Mouse (Mus musculus): Measurements from ENCODE around the gene Ncor2. TPM values are rescaled to one million over a fixed set of nuclear protein-coding genes. Genes with fewer than 3 reads are reported as not detected.
A peak's percentile ranks its signal among the peaks of the same experiment; 100 is the strongest.

Gene Ncor2
- total RNA-seq, 2 experiments from 2014 or later: 67.8 to 89.5 TPM

DNA sequence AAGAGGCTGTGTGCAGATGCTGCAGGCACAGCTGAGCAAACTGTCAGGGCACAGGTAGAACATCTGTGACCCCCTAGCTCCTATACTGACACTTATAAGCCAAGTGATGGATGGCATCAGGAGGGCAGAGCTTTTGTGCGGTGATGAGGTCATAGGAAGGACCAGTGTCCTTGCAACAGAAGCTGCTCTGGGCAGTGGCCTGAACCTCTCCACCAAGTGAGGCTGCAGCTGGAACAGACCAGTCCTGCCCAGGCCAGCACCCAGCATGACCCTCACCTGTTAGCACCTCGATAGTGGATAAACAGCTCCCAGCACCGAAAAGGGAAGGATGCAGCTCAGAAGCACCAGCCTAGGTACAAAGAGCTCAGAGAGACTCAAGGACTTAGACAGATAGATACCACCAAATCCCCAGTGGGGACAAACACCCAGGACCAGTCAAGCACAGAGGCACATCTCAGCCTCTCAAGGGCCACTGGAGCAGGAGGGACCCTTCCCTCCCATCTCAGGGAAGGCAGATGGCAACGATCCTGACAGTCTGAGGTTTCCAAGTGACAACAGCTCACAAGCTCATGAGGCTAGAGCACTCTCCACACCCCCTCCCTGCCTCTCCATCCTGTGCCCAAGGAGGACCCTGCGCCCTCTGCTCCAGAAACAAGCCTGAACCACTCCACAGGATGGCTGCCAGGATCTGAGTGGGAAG, 42.6 kb downstream of the Ncor2 start:
- intact Hi-C loops (cut with DNase I): no loop called here
- DNase-seq (ENCODE audit: low spot score): no peak

DNA sequence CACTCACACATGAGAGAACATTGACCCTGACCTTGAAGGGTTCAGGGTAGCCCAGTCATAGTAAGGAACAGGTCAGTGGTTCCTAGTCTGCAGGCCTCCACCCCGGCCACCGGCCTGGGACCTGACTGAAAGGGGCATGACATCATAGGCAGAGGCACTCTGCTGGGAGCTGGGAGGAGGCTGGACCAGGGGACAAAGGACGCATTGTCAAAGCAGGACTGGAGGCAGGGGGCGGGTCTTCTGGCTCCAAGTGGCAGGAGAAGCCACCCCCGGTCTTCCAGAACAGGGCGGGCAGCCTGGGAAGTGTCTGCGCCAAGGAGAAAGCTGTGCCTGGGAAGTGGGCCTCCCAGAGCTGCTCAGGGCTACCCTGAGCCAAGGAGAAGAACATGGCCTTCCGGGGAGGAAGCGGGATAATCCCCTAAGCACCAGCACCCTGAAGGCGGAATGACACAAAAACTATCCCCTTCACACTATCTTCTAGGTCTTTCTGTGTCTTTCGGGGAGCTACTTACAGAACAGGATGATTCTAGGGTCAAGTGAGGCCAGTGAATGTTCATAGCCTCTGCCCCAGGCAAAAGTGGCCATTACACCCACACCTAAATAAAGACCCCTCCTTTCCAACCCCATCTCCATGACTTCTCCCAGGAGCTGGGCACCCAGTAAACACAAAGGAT, 44.1 kb downstream of the Ncor2 start:
- intact Hi-C loops (cut with DNase I): no loop called here
- DNase-seq (ENCODE audit: low spot score): peak; percentile 81

DNA sequence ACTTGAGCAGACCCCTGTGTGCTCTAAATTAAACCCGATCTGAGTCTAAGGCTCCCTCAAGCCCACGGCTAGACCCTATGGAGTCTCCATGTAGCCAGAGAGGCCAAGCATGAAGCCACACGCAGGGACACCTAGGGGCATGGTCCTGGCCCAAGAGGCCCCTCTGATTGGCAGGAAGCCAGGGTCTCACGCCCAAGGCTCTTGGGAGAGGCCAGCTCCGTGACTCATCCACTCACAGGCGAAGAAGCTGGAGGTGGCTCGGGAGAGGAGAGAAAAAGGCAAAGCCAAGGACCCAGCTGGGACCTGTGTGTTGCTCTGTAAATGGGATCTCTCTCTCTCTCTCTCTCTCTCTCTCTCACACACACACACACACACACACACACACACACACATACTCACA, 44.6 kb downstream of the Ncor2 start:
- no peak for DNase-seq (ENCODE audit: low spot score)

DNA sequence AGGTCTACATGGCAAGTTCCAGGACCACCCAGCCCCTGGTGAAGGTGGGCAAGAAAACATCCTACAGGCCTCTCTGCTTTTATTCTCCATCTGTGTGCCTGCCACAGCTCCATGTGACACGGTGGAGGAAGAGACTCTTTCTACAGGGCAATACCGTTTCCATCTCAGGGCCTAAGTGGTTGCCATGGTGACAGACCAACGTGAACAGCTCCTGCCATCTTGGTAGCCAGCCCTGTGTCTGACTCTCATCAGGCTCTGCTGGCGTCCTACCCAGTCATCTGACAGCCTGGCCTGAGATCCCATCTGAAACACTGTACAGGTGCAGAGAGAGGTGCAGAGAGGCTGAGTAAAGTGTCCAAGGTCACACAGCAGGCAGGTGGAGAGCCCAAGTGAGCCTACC, 45.4 kb downstream of the Ncor2 start:
- no peak for DNase-seq (ENCODE audit: low spot score)
- intact Hi-C loops (cut with DNase I): no loop called here

More for the DNA sequence above, 44.6 kb downstream of the Ncor2 start:
- intact Hi-C loops (cut with DNase I): no loop called here

DNA sequence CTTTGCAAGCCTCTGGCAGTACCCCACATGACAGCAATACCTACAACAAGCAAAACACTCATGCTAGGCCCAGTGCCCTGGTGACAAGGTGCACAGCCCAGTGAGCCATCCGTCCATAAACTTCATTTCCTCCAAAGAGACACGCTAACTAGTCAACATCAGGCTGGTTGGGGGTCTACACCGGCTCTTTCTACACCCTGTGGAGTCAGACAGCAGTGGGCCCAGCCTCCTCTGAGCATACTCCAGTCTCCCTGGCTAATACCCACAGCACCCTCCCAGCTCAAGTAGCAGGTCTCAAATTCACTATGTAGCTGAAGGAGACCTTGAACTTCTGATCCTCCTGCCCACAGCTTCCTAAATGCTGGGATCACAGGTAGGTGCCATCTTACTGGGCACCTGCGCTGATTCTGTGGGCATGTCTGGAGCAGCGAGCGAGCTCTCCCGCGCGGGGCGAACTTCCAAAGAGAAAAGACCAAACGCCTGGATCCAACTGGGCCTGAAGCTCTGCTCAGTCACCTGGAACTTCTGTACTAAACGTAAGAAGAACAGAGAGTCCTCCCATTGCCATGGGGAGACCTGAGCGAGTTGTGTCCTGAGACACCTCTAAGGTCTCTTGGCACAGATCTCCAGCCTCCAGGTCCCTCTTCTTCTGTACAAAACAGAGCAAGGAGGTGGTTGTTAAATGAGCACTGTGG, 46.3 kb downstream of the Ncor2 start:
- intact Hi-C loops (cut with DNase I): no loop called here
- DNase-seq (ENCODE audit: low spot score): no peak

DNA sequence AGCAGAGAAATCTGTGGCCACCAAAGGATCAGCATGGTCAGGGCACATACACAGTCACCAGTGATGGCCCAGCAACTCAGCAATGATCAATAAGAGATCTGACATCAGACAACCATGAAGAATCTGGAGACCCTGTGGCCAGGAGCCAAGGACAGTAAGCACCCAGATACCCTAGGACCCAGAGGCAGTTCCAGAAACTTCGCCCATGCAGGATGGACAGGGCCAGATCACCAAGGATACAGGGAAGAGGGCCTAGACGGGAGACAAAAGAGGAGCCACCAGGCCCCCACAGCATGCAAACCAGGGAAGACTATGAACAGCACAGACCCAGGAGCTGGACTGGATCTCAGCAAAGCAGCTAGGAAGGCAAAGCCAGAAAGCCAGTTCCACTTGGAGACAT, 47.0 kb downstream of the Ncor2 start:
- DNase-seq (ENCODE audit: low spot score): no peak
- intact Hi-C loops (cut with DNase I): no loop called here

DNA sequence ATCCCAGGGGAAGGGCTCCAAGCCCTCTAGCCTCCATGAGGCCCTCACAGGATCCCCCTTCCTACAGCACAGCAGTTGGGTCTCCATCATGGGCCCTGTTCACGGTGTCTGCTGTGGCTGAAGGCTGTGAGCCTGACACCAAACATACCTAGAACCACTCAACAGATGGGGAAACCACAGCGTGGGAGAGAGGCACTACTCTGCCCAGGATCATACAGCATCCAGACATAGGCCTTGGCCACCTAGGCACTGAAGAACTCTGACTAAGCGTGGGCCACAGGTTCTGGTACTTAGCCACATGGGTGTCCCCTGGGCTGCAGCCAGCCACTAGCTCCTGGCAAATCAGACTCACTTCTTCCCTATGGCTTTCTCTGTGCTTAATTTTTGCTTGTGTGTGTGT, 48.6 kb downstream of the Ncor2 start:
- intact Hi-C loops (cut with DNase I): no loop called here

DNA sequence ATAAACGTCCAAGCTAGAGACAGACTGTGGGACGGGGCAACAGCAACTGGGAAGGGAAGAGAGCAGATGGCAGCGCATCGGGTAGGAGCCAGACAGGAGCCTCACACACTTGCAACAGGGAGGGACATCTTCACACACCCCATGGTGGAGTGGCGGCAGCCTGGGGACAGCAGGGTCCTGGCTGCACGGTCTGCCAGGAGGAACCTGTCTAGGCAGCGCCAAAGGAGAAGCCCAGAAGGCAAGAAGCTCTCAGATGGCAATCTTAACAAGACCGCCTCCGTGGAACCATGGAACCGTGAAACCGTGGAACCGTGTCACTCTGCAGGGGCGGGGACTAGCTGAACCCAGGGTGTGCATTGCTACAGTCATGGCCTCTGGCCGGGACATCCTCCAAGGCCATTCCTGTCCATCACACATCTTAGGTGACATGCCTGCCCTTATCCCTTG, 50.1 kb downstream of the Ncor2 start:
- intact Hi-C loops (cut with DNase I): loop anchor here (10.0 kb wide), 1 partner anchor 46 kb away; the partner anchor contains the start of gene Ncor2

More for the DNA sequence above, 48.6 kb downstream of the Ncor2 start:
- DNase-seq (ENCODE audit: low spot score): no peak

DNA sequence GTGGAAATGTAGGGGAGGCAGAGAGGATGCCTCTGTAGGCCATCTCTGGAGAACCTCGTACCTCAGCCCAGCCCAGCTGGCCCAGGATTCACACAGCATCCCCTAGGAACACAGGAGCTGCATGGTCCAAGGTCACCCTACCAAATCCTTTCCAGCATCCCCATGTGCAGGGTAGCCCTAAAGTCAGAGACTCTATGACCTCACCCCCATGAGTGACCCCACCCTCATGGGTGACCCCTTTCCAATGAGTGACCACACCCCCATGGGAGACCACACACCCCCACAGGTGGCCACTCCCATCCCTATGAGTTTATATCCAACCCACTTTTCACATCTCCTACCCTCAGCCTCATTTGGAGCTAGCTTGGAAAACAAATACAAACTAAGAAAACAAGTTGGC, 51.1 kb downstream of the Ncor2 start:
- no peak for DNase-seq (ENCODE audit: low spot score)
- intact Hi-C loops (cut with DNase I): loop anchor here (10.0 kb wide), 1 partner anchor 47 kb away; the partner anchor contains the start of gene Ncor2

More for the DNA sequence above, 50.1 kb downstream of the Ncor2 start:
- no peak for DNase-seq (ENCODE audit: low spot score)

DNA sequence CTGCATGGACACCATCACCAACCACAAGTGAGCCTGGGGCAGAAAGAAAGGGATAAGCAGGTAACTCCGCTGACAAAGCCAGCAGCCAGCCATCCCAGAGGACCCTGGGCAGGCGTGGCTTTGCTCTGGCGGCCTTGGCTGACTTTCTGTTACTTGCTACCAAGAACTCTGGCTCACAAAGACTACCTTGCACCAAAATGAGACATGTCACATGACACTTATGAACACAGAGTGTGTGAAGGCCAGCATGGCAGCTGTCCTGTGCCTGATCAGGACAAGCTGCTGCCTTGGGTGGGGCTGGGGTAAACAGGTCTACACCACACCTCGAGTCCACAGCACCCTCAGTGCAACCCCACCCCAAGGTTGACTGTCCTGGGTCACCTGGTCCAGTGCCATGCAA, 51.6 kb downstream of the Ncor2 start:
- intact Hi-C loops (cut with DNase I): loop anchor here (10.0 kb wide), 1 partner anchor 47 kb away; the partner anchor contains the start of gene Ncor2
- DNase-seq (ENCODE audit: low spot score): no peak

DNA sequence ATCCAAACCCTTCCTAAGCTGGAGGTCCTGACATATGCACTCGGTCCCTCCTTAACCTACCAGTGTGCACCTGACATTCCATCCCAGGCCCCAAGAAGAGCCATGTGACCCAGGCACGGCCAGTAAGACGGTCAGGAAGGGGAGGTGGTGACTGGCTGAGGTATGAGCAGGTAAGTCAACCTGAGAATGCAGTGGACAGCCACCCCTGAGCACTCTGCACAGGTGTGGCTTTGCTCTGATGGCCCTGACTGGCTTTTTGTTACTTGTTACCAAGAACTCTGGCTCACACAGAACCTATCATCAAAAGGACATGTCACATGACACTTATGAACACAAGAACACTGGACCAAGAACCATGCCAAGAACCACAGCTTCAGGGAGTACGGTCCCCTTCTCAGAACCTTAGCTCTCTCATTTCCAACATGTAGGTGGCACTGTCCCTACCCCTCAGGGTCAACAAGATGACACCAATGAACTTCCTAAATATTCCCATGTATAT, 53.0 kb downstream of the Ncor2 start:
- no peak for DNase-seq (ENCODE audit: low spot score)
- intact Hi-C loops (cut with DNase I): loop anchor here (10.0 kb wide), 1 partner anchor 49 kb away; the partner anchor contains the start of gene Ncor2

DNA sequence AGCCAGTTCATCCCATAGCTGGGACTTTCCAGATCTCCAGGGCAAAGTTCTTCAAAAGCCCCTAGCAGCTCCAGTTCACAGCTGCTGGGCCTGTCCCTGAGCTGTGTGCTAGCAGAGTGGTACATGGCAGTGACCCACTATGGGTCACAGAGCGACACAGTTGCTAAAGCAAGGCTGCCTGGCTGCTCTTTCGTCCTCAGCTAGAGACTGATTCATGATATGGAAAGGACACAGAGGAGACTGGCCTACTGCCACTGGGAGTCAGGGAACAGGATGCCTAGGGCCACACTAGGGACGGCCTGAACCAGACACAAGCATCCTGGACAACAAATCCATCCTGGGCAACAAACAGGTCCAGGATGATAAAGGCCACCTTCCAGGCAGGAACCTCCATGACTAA, 53.8 kb downstream of the Ncor2 start:
- DNase-seq (ENCODE audit: low spot score): no peak
- intact Hi-C loops (cut with DNase I): loop anchor here (10.0 kb wide), 1 partner anchor 50 kb away; the partner anchor contains the start of gene Ncor2

DNA sequence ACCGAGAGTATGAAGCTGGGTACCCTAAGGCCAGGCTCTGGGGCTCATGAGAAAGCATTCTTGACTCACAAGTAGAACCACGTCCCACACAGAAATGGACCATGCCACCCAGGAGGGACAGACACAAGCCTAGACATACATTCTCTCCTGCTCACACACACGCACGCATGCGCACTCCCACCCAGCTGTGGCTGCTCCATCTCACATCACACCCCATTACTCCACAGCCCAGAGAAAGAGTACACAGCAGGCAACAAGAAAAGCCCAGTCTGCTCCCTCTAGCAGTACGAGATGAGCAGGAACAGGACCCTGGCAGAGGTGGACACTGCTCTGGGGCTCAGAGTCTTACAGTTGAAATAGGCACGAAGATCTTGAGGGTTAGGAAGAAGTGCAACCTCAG, 55.0 kb downstream of the Ncor2 start:
- intact Hi-C loops (cut with DNase I): loop anchor here (10.0 kb wide), 1 partner anchor 51 kb away; the partner anchor contains the start of gene Ncor2

DNA sequence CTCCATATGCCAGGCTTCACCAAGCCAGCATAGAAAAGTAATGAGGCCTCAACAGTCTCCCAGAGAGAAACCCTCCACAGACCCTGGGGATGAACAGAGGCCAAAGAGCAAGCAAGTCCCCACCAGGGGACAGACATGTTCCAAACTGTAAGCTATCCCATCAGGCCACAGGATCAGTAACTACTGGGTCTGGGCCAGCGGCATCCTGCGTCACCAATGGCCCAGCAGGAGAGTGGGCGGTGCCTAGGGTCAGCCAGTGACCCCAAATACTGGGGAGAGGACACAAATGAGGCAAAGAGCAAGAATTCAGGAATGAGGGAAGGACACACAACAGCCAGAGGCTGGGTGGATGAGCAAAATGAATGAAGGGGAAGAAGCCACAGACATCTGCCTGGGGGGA, 55.8 kb downstream of the Ncor2 start:
- intact Hi-C loops (cut with DNase I): loop anchor here (10.0 kb wide), 1 partner anchor 52 kb away; the partner anchor contains the start of gene Ncor2
- DNase-seq (ENCODE audit: low spot score): no peak

More for the DNA sequence above, 55.0 kb downstream of the Ncor2 start:
- DNase-seq (ENCODE audit: low spot score): no peak

DNA sequence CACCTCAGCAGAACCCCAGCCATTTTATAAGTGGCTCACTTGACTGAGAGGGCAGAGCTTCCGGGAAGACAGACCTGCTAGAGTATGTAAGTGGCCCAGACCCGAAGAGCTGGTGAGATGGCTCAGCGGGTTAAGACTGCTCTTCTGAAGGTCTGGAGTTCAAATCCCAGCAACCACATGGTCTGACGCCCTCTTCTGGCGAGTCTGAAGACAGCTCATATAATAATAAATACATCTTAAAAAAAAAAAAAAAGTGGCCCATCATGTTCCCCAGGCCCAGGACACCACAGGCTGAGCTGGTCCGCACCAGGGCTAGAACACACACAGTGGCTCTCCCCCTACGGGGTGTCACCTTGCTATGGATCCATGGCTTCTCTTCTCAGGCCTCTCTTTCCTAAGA, 56.5 kb downstream of the Ncor2 start:
- intact Hi-C loops (cut with DNase I): loop anchor here (10.0 kb wide), 1 partner anchor 52 kb away; the partner anchor contains the start of gene Ncor2
- DNase-seq (ENCODE audit: low spot score): no peak

DNA sequence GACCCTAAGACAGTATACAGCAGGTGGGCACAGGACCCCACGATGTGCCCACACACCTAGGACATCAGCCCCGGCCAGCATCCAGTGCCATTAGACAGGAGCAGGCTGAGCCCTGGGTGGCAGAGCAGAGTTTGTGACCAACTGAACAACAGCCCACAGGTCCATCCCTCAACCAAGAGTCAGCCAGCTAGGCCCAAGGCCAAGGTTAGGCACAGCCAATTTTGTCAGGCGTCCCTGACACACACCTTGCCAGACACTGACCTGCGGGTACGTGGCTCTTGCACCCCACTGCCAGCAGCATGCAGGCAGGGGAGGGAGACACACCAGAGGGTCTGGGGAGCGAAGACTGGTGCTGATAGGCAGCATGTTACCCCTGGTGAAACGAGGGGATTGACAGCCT, 57.0 kb downstream of the Ncor2 start:
- no peak for DNase-seq (ENCODE audit: low spot score)
- intact Hi-C loops (cut with DNase I): loop anchor here (10.0 kb wide), 1 partner anchor 53 kb away; the partner anchor contains the start of gene Ncor2

DNA sequence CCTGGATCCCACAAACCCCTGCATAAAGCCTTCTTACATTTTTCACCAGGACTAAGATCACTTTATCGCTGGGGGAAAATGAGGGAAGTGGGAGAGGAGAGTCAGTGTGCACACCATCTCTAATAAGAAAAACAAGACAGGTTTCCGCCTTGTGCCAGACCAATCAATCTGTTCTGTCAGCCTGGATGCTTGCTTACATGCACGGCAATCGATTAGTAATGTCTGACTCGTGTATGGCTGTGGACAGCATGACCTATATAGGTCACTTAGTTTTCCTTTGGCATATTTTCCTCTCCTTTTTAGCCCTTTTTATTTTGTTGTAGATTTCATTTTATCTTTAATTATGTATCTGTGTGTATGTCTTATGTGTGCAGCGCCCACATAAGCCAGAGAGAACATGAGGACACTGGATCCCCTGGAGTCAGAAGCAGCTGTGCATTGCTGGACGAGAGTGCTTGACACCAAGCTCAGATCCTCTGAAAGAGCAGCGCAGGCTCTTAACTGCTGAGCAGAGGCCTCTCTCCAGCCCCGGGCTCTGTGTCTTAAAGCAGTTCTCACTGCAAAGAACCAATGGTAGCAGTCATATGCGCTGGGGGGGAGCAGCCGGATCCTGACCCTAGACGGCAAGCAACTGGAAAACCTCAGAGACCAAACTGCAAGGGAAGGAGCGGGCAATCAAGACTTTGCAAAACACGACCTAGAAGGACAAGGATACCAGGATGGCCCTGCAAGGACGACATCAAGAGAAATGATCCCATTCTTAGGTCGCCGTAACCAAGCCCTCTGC, 58.3 kb downstream of the Ncor2 start:
- intact Hi-C loops (cut with DNase I): loop anchor here (10.0 kb wide), 1 partner anchor 54 kb away; the partner anchor contains the start of gene Ncor2
- DNase-seq (ENCODE audit: low spot score): no peak

DNA sequence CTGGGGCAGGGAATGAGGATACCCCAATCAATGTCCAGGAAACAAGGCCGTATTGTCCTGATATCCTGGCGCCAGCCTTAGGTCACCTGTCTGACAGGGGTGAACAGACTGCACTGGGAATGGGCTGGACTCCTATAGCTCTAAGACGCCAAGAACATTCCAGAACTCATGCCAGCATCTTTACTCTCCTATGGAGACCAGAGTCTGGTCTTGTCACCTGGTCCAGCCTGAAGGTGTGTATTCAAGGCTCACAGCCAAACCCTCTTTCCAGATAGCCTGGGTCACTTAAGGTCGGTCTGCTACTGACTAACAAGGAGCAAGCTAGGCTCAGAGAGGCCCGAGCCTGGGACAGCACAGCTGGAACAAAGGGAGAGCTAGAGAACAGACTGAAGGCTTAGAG, 61.8 kb downstream of the Ncor2 start:
- intact Hi-C loops (cut with DNase I): no loop called here
- DNase-seq (ENCODE audit: low spot score): no peak

DNA sequence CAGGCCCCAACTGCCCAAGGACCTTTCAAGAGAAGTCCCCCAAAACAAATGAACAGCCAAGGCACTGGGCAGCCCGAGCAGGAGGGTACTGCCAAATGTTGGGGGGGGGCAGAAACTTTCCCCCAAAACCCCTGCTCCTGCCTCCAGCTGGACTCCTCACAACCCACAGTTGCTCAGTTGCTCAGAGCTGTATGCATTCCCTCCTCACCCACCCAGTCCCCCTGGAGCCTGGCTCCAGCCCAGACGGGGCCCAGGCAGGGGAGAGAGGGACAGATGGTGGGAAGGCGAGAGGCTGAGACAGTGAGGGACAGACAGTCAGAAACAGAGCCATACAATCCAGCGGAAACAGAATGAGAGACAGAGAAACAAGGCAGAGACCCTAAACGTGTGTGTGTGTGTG, 66.0 kb downstream of the Ncor2 start:
- DNase-seq (ENCODE audit: low spot score): no peak
- intact Hi-C loops (cut with DNase I): no loop called here

Data from heart, postnatal 25 days (tissue).